Comparison of ENCODE assay signal across 8 mouse cellular contexts in genomic region chr9:114526581-114526980, GRCm38 (mm10). TPM values are rescaled to one million over a fixed set of nuclear protein-coding genes. Genes with fewer than 3 reads are reported as not detected.
DNase-seq lines count a peak whose midpoint lies in the region; ATAC-seq and TF ChIP-seq lines count a peak whose summit lies in the region.
"Had no signal": no experiment of that assay in that cellular context is flagged by ENCODE, and none has a peak within 500 bp of the region (broad histone marks: within the 10 kb centered on the region; RNA-seq: fewer than 3 reads in every experiment).

No protein-coding gene starts in this region.

- intact Hi-C loops in left cerebral cortex, postnatal 4 days (cut with DNase I): no loop called here

- WGBS in heart, embryonic 12.5 days: 9% methylated on average over 8 of the region's 8 CpGs
- 42% methylated on average over 8 of the region's 8 CpGs for WGBS in liver, embryonic 11.5 days

- no peak for TF ChIP-seq CTCF in C2C12 (IDR thresholded peaks at IDR 0.05; ENCODE audit: control insufficient read depth, insufficient read depth, insufficient read length)

- H3K36me3 ChIP-seq in C2C12 (ENCODE audit: control insufficient read depth, insufficient read depth): no peaks in the 10 kb centered on the region
- no peaks in the 10 kb centered on the region for H3K36me3 ChIP-seq in heart, embryonic 12.5 days
- no peaks in the 10 kb centered on the region; the same call in 1 of the 2 replicates for H3K36me3 ChIP-seq in liver, embryonic 11.5 days (ENCODE audit: control insufficient read depth, insufficient read depth, low read length)

- H3K27ac ChIP-seq in heart, embryonic 12.5 days (ENCODE audit: poor library complexity, severe bottlenecking): peak overlapping the region; percentile 35
- H3K27ac ChIP-seq in liver, embryonic 11.5 days (ENCODE audit: low read depth, low read length): peak overlapping the region; percentile 57

- no peaks in the 10 kb centered on the region for H3K79me2 ChIP-seq in C2C12 (ENCODE audit: control insufficient read depth, insufficient read depth)

- H3K4me3 ChIP-seq in C2C12 (ENCODE audit: insufficient read depth, poor library complexity, severe bottlenecking): no peak overlapping the region
- peak overlapping the region; percentile 19 for H3K4me3 ChIP-seq in heart, embryonic 12.5 days
- peak overlapping the region; percentile 11 for H3K4me3 ChIP-seq in liver, embryonic 11.5 days (ENCODE audit: low read depth, low read length)

- no peaks in the 10 kb centered on the region for H3K79me3 ChIP-seq in C2C12 (ENCODE audit: low read depth)

- DNase-seq in 3134 (ENCODE audit: extremely low read depth, insufficient read length, low spot score) (peak; percentile 64), adipocyte (ENCODE audit: low spot score) (no peak)
- DNase-seq in liver, embryonic 11.5 days (ENCODE audit: low spot score): no peak
- no peak for DNase-seq in left cerebral cortex, postnatal 4 days
- DNase-seq in right cerebral cortex, postnatal 4 days: no peak

- H3K9ac ChIP-seq in heart, embryonic 12.5 days: no peak overlapping the region
- H3K9ac ChIP-seq in liver, embryonic 11.5 days (ENCODE audit: low read depth, low read length): no peak overlapping the region

- H3K4me2 ChIP-seq in heart, embryonic 12.5 days: peak overlapping the region; percentile 58
- peak overlapping the region; percentile 57 for H3K4me2 ChIP-seq in liver, embryonic 11.5 days

- peak overlapping the region; percentile 18 for H3ac ChIP-seq in C2C12 (ENCODE audit: control insufficient read depth, insufficient read length, low read depth)

- no peaks in the 10 kb centered on the region for H3K27me3 ChIP-seq in C2C12 (ENCODE audit: control insufficient read depth, insufficient read depth, insufficient read length)
- H3K27me3 ChIP-seq in heart, embryonic 12.5 days (replicated peaks): no peaks in the 10 kb centered on the region
- H3K27me3 ChIP-seq in liver, embryonic 11.5 days (replicated peaks; ENCODE audit: control insufficient read depth, insufficient read depth, low read length): no peaks in the 10 kb centered on the region

- no peaks in the 10 kb centered on the region for H3K9me3 ChIP-seq in heart, embryonic 12.5 days (replicated peaks)
- H3K9me3 ChIP-seq in liver, embryonic 11.5 days (ENCODE audit: control insufficient read depth, low read length): no peaks in the 10 kb centered on the region

- peaks cover 28% of the 10 kb centered on the region for H3K4me1 ChIP-seq in heart, embryonic 12.5 days (replicated peaks)
- peaks cover 20% of the 10 kb centered on the region for H3K4me1 ChIP-seq in liver, embryonic 11.5 days (replicated peaks; ENCODE audit: control insufficient read depth, insufficient read depth, low read length)

- ATAC-seq in heart, embryonic 12.5 days (ENCODE audit: insufficient number of reproducible peaks, low FRiP score): no peak
- no peak for ATAC-seq in liver, embryonic 11.5 days (replicated peaks; ENCODE audit: low FRiP score)

TF ChIP-seq in C2C12, 6 proteins besides CTCF, POLR2A, EP300 and RAD21:
- TF ChIP-seq MYOD1 (IDR thresholded peaks at IDR 0.05; ENCODE audit: control insufficient read depth, insufficient read length, low read depth) (no peak), MAX (IDR thresholded peaks at IDR 0.05) (no peak), CEBPB (IDR thresholded peaks at IDR 0.05; ENCODE audit: low read depth) (no peak), MYOG (IDR thresholded peaks at IDR 0.05; ENCODE audit: control insufficient read depth, extremely low read depth, insufficient read length) (no peak), FOSL1 (IDR thresholded peaks at IDR 0.05; ENCODE audit: insufficient read depth, low read length, poor library complexity, severe bottlenecking) (no peak), USF1 (IDR thresholded peaks at IDR 0.05; ENCODE audit: low read depth) (no peak)

RNA-seq across cellular contexts. Expression of gene C130032M10Rik, which starts 11.1 kb away (rescaled TPM):
- not detected for polyA plus RNA-seq in C2C12 (2012; fragmentation: generic; extraction: Trizol)
- polyA plus RNA-seq in heart, embryonic 12.5 days (2016; fragmentation: Nextera tagmentation; extraction: Ambion mirVana): 0.64 and 1.3 TPM in 2 replicates
- polyA plus RNA-seq in liver, embryonic 11.5 days (2014; fragmentation: Nextera tagmentation; extraction: Ambion mirVana): 0.30 TPM in 1 of 2 replicates, not detected in the other
- total RNA-seq in left cerebral cortex, postnatal 4 days (2021): not detected
- total RNA-seq: hematopoietic stem cell, adult 5-6 weeks had no signal

RNA-seq across cellular contexts. Expression of gene Ccr4, which starts 21.9 kb away (rescaled TPM):
- not detected for polyA plus RNA-seq in C2C12 (2012; fragmentation: generic; extraction: Trizol)
- not detected in 2 replicates for polyA plus RNA-seq in heart, embryonic 12.5 days (2016; fragmentation: Nextera tagmentation; extraction: Ambion mirVana)
- not detected in 2 replicates for polyA plus RNA-seq in liver, embryonic 11.5 days (2014; fragmentation: Nextera tagmentation; extraction: Ambion mirVana)
- not detected for total RNA-seq in left cerebral cortex, postnatal 4 days (2021)
- total RNA-seq: hematopoietic stem cell, adult 5-6 weeks had no signal

RNA-seq across cellular contexts. Expression of gene Trim71, which starts 37.6 kb away (rescaled TPM):
- 0.01 TPM for polyA plus RNA-seq in C2C12 (2012; fragmentation: generic; extraction: Trizol)
- 0.40 and 0.63 TPM in 2 replicates for polyA plus RNA-seq in heart, embryonic 12.5 days (2016; fragmentation: Nextera tagmentation; extraction: Ambion mirVana)
- 2.6 and 3.1 TPM in 2 replicates for polyA plus RNA-seq in liver, embryonic 11.5 days (2014; fragmentation: Nextera tagmentation; extraction: Ambion mirVana)
- under 1 TPM; 0.06 to 0.14 TPM for total RNA-seq in left cerebral cortex, postnatal 4 days (2021)
- total RNA-seq: hematopoietic stem cell, adult 5-6 weeks had no signal
